Mouse (Mus musculus) kidney, embryonic 14.5 days (tissue): ENCODE measurements around the gene Ticam1. TPM values are rescaled to one million over a fixed set of nuclear protein-coding genes. Genes with fewer than 3 reads are reported as not detected.

Experiments used
- ATAC-seq: fragments of 200-750 bp; cut with Nextera tagmentation; 2 replicates; pipeline ENCODE4 v1.8.0; 2017; ENCODE audit warnings: moderate number of reproducible peaks, mild to moderate bottlenecking, moderate TSS enrichment, moderate library complexity; ENCODE audit not compliant: low FRiP score, low TSS enrichment
- H3K27ac ChIP-seq: fragments of 300-500 bp; sonication (generic); 2 replicates; pipeline ENCODE4 v1.5.1; 2014; ENCODE audit warnings: low read depth, mild to moderate bottlenecking, low read length, moderate library complexity, mixed read lengths
- H3K27me3 ChIP-seq: fragments of 300-500 bp; sonication (generic); 2 replicates; pipeline ENCODE4 v1.6.1; 2014; ENCODE audit warnings: mild to moderate bottlenecking, low read length; ENCODE audit not compliant: control insufficient read depth, insufficient read depth
- H3K36me3 ChIP-seq: fragments of 300-500 bp; sonication (generic); 2 replicates; pipeline ENCODE4 v1.6.1; 2014; ENCODE audit warnings: low read length, mixed read lengths; ENCODE audit not compliant: control insufficient read depth, insufficient read depth
- H3K4me1 ChIP-seq: fragments of 300-500 bp; sonication (generic); 2 replicates; pipeline ENCODE4 v1.6.1; 2014; ENCODE audit warnings: low read length, mixed read lengths; ENCODE audit not compliant: control insufficient read depth, insufficient read depth
- H3K4me2 ChIP-seq: fragments of 300-500 bp; sonication (generic); replicated peaks from 2 replicates; pipeline ENCODE4 v1.6.1; 2014; ENCODE audit warnings: low read depth, mild to moderate bottlenecking, low read length
- H3K4me3 ChIP-seq: fragments of 300-500 bp; sonication (generic); 2 replicates; pipeline ENCODE4 v1.5.1; 2014; ENCODE audit warnings: mild to moderate bottlenecking, low read length
- H3K9ac ChIP-seq: fragments of 300-500 bp; sonication (generic); 2 replicates; pipeline ENCODE4 v1.6.1; 2014; ENCODE audit warnings: low read depth, mild to moderate bottlenecking, low read length, moderate library complexity
- H3K9me3 ChIP-seq: fragments of 300-500 bp; sonication (generic); 2 replicates; pipeline ENCODE4 v1.6.1; 2016; ENCODE audit warnings: low read length; ENCODE audit not compliant: control insufficient read depth
- WGBS: fragments of 180-500 bp; shearing (Covaris S2); extraction: QIAGEN DNeasy Blood & Tissue Kit; methylation state at CpG from one replicate; pipeline ENCODE4 v1.1.7; 2014; 5-methylcytosine and 5-hydroxymethylcytosine counted together
- polyA plus RNA-seq: library from polyadenylated mRNA; unstranded; fragments of >200 nt; fragmentation: Nextera tagmentation; extraction: Ambion mirVana; gene quantifications from 2 replicates; pipeline ENCODE4 v1.2.1, GENCODE M21; 2014

Ticam1 gene
- 4.1 and 7.2 TPM in 2 replicates for polyA plus RNA-seq

GRCm38 (mm10) chr17:56276643-56277566, at the start of gene Ticam1:
Ticam1 (minus strand) TSS chr17:56276786.
- WGBS, result 6% methylated on average over 21 of the region's 21 CpGs

DNA sequence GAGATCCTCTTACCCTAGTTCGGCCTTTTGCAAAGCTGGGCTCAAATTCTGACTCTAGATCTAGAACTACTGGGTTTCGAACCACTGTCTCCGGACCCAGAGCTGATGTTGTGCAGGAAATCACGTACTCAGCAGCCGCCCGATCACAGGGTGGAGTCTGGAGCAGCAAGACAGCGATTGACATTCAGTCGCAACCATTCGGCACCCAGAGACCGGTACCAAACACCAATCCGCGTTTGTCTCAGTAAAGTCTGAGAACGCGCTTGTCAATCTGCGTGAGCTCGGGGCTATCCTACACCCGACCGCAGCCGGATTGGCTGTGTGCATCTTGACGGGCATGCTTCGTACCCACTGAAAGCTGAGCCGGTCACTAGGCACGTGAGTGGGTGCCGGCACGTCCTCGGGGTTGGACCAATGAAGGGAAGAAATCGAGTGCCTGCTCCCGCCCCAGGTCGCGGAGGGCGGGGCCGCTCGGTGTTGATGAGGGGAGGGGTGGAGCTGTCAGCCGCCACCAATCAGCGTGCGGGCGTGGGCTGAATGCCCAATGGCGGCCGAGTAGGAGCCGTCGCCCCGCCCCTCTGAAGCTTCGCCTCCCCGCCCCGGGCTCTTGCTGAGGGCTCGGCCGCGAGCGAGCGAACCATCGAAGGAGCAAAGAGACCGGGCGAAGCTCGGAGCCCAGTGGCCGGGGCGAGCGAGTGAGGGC, 49.0 kb upstream of the Ticam1 start, which contains the start of gene Kdm4b:
TSS of gene Kdm4b (plus strand) at position 613 of the 703 bp plus-strand sequence.
- under 1% methylated on average over 49 of the region's 57 CpGs for WGBS
- Histone ChIP-seq H3K36me3 (peaks cover 24% of the 10 kb centered on the region), H3K27me3 (no peaks in the 10 kb centered on the region), H3K4me3 (peak within 1 kb of the TSS; percentile 89), H3K27ac (peak within 1 kb of the TSS; percentile 85), H3K9me3 (no peaks in the 10 kb centered on the region), H3K9ac (peak within 1 kb of the TSS; percentile 95), H3K4me2 (peak within 1 kb of the TSS; percentile 94), H3K4me1 (peaks cover 15% of the 10 kb centered on the region)
- ATAC-seq, result peak; percentile 99

More at GRCm38 (mm10) chr17:56276643-56277566, at the start of gene Ticam1:
- peak within 1 kb of the TSS; percentile 58 for H3K4me3 ChIP-seq
- no peaks in the 10 kb centered on the region; the same call in 1 of the 2 replicates for H3K4me1 ChIP-seq
- peak; percentile 96 for ATAC-seq
- H3K9me3 ChIP-seq, result no peaks in the 10 kb centered on the region
- H3K4me2 ChIP-seq, result peak within 1 kb of the TSS; percentile 65
- H3K9ac ChIP-seq, result peak within 1 kb of the TSS; percentile 65
- peaks cover 25% of the 10 kb centered on the region for H3K36me3 ChIP-seq
- H3K27me3 ChIP-seq, result no peaks in the 10 kb centered on the region
- peak within 1 kb of the TSS; percentile 85 for H3K27ac ChIP-seq

- Histone ChIP-seq H3K27ac (no peak overlapping the region), H3K9me3 (no peaks in the 10 kb centered on the region), H3K27me3 (no peaks in the 10 kb centered on the region), H3K4me3 (no peak overlapping the region), H3K9ac (no peak overlapping the region), H3K4me2 (no peak overlapping the region), H3K36me3 (peaks cover 36% of the 10 kb centered on the region), H3K4me1 (peaks cover 15% of the 10 kb centered on the region)
- ATAC-seq, result no peak
- WGBS, result 53% methylated on average over 3 of the region's 3 CpGs
Measured at GRCm38 (mm10) chr17:56324419-56324818, 47.8 kb upstream of the Ticam1 start.

- WGBS, result 81% methylated on average over 15 of the region's 15 CpGs
- H3K9ac ChIP-seq, result no peak overlapping the region
- H3K4me2 ChIP-seq, result no peak overlapping the region
- no peaks in the 10 kb centered on the region for H3K9me3 ChIP-seq
- 0 out of 2 replicates have a peak overlapping the region, but pooled peaks have one; percentile 57 for H3K27ac ChIP-seq
- peaks cover 82% of the 10 kb centered on the region for H3K36me3 ChIP-seq
- no peak for ATAC-seq
- peaks cover 27% of the 10 kb centered on the region for H3K4me1 ChIP-seq
- no peaks in the 10 kb centered on the region for H3K27me3 ChIP-seq
- H3K4me3 ChIP-seq, result no peak overlapping the region
Measured at GRCm38 (mm10) chr17:56309191-56309945, 32.8 kb upstream of the Ticam1 start.

DNA sequence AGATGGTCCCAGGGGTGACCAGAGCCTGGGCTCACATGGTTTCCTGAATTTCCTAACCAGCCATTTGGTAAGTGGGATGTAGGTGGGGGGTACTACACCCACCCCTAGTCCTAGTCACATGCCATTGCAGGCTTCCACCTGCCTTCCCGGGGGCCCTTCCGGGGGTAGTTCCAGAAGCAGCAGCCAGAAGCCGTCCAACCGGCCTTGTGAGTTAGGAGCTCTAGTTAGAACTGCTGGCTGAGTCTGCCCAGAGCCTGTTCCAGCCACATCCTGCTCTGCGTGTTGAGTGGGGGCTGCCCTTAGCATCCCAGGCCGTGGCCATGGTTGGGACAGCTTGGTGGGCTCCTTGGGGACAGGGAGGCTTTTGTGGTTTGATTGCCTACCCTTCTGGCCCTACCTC, 31.5 kb upstream of the Ticam1 start:
- Histone ChIP-seq H3K4me2 (no peak overlapping the region; the same call in 1 of the 2 replicates), H3K36me3 (peaks cover 70% of the 10 kb centered on the region), H3K9ac (no peak overlapping the region), H3K4me1 (peaks cover 27% of the 10 kb centered on the region), H3K4me3 (no peak overlapping the region), H3K27me3 (no peaks in the 10 kb centered on the region), H3K27ac (peak overlapping the region; percentile 57; the same call in 1 of the 2 replicates), H3K9me3 (no peaks in the 10 kb centered on the region)
- 57% methylated on average over 6 of the region's 6 CpGs for WGBS
- no peak for ATAC-seq

GRCm38 (mm10) chr17:56305826-56306225, 29.2 kb upstream of the Ticam1 start:
- no peaks in the 10 kb centered on the region for H3K9me3 ChIP-seq
- H3K27ac ChIP-seq, result no peak overlapping the region; the same call in 1 of the 2 replicates
- ATAC-seq, result no peak
- no peaks in the 10 kb centered on the region for H3K27me3 ChIP-seq
- peak overlapping the region; percentile 95 for H3K4me2 ChIP-seq
- 46% methylated on average over 8 of the region's 8 CpGs for WGBS
- peaks cover 47% of the 10 kb centered on the region for H3K36me3 ChIP-seq
- H3K4me1 ChIP-seq, result peaks cover 27% of the 10 kb centered on the region
- peak overlapping the region; percentile 74; the same call in 1 of the 2 replicates for H3K4me3 ChIP-seq
- H3K9ac ChIP-seq, result peak overlapping the region; percentile 83; the same call in 1 of the 2 replicates

DNA sequence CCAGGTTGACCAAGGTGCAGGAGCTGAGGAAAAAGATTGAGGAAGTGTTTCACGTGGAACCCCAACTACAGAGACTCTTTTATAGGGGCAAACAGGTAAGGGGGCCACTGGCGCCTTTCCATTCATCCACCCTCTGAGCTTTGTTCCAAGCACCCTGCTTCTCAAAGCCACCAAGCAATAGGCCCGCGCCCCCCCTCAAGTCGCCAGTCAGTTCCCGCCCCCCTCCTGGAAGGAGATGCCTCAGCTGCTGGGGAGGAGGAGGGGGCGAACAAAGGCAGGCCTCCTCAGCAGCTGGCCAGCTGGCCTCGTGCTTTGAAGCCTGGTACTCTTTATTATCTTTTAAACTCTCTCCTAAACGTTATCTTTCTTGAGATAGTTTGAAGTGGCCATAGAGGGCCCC, 28.6 kb upstream of the Ticam1 start:
- peak overlapping the region; percentile 95 for H3K4me2 ChIP-seq
- no peak for ATAC-seq
- no peaks in the 10 kb centered on the region for H3K27me3 ChIP-seq
- H3K9me3 ChIP-seq, result no peaks in the 10 kb centered on the region
- H3K9ac ChIP-seq, result peak overlapping the region; percentile 83
- H3K4me1 ChIP-seq, result peaks cover 27% of the 10 kb centered on the region
- H3K4me3 ChIP-seq, result peak overlapping the region; percentile 74
- peaks cover 40% of the 10 kb centered on the region for H3K36me3 ChIP-seq
- 15% methylated on average over 9 of the region's 9 CpGs for WGBS
- H3K27ac ChIP-seq, result peak overlapping the region; percentile 38

- Histone ChIP-seq H3K9ac (peak overlapping the region; percentile 83), H3K4me3 (peak overlapping the region; percentile 74), H3K27me3 (no peaks in the 10 kb centered on the region), H3K27ac (peak overlapping the region; percentile 38), H3K4me1 (peaks cover 27% of the 10 kb centered on the region), H3K9me3 (no peaks in the 10 kb centered on the region), H3K36me3 (peaks cover 36% of the 10 kb centered on the region), H3K4me2 (peak overlapping the region; percentile 95)
- whole genome bisulfite sequencing, result 3% methylated on average over 11 of the region's 11 CpGs
- ATAC-seq, result no peak
Measured at GRCm38 (mm10) chr17:56304718-56305117, 28.1 kb upstream of the Ticam1 start.
